Mouse (Mus musculus) liver, adult 2 months (tissue): ENCODE results near the gene Gramd1c.

Experiments
- CTCF ChIP-seq: fragments of 200-500 bp; IDR thresholded peaks from 2 replicates; pipeline ENCODE4 v1.5.1; 2011; ENCODE audit warnings: low read depth, low read length, control low read depth
- POLR2A ChIP-seq: fragments of 200-500 bp; IDR thresholded peaks from 2 replicates; pipeline ENCODE4 v1.6.1; 2011; ENCODE audit warnings: low read length, control low read depth; ENCODE audit not compliant: insufficient read depth; ENCODE audit errors: extremely low read depth

- no peak for TF ChIP-seq POLR2A
- TF ChIP-seq CTCF, result no peak
Measured at GRCm38 (mm10) chr16:43986299-43986698, 76.8 kb downstream of the Gramd1c start.
